In the genomic region with DNA sequence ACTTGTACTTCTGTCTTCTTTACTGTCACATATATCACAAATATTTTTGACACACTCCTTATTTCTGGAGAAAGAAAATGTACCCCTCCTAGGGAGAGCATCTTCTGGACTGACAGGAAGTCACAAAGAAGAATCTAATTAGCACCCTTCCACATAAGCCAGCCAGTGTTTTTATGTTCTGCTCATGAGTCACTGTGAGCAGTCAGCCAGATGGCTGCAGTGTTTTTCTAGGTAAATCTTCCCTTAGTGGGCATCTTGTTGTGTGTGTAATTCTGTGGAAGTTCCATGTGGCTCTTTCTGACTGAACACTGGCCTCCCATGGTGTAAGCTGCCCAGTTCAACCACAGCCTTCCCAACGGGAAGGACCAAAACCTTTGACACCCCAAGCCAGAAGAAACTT, we compare ENCODE assay signal across 18 mouse cellular contexts. TPM values are rescaled to one million over a fixed set of nuclear protein-coding genes. Genes with fewer than 3 reads are reported as not detected.
DNase-seq lines count a peak whose midpoint lies in the region; ATAC-seq lines count a peak whose summit lies in the region.
"Had no signal": no experiment of that assay in that cellular context is flagged by ENCODE, and none has a peak within 500 bp of the region (broad histone marks: within the 10 kb centered on the region; RNA-seq: fewer than 3 reads in every experiment).

No protein-coding gene starts in this region.

- no peak for ATAC-seq in megakaryocyte, adult 5-6 weeks (ENCODE audit: poor library complexity, severe bottlenecking)
- ATAC-seq: inflammation-experienced regulatory T-cells, adult 6 months had no signal

- DNase-seq in layer of hippocampus, adult 11-12 months (ENCODE audit: low spot score), result peak; percentile 28
- DNase-seq in layer of hippocampus, postnatal 14 days (ENCODE audit: low spot score in 2 of 2), result no peak
- peak; percentile 78 for DNase-seq in right cerebral cortex, adult 18-20 months
- DNase-seq in right cerebral cortex, postnatal 10 days (ENCODE audit: low spot score in 2 of 2), result no peak
- DNase-seq in frontal cortex, postnatal 36 days (ENCODE audit: low spot score in 2 of 2), result peak; percentile 50 to 67
- peak; percentile 30 to 61 for DNase-seq in right cerebral cortex, postnatal 36 days (ENCODE audit: low spot score in 2 of 2)
- DNase-seq: adrenal gland, adult 2 months; cerebellum, adult 9-11 months; kidney, adult 2 months; kidney, postnatal 14 days; lung, adult 18-20 months; lung, postnatal 14 days; midbrain, embryonic 14.5 days; thymus, postnatal 25 days had no signal

RNA-seq across cellular contexts. Expression of gene Mcm10, which starts 7.1 kb away (rescaled TPM):
- total RNA-seq in layer of hippocampus, postnatal 14 days (2021), result 1 to 10 TPM; 1.7 to 3.6 TPM
- 41.3 and 46.0 TPM in 2 replicates for total RNA-seq in megakaryocyte, adult 5-6 weeks (2015)
- total RNA-seq in megakaryocyte, adult 5-6 weeks (2017), result 63.7 and 64.7 TPM in 2 replicates

RNA-seq across cellular contexts. Expression of gene Ucma, which starts 43.8 kb away (rescaled TPM):
- 1 to 10 TPM; 2.8 to 3.1 TPM for total RNA-seq in layer of hippocampus, postnatal 14 days (2021)
- not detected in 2 replicates for total RNA-seq in megakaryocyte, adult 5-6 weeks (2015)
- not detected in 2 replicates for total RNA-seq in megakaryocyte, adult 5-6 weeks (2017)
- total RNA-seq: adrenal gland, adult 2 months; granulocyte monocyte progenitor cell, adult 5-6 weeks; liver, adult 2 months had no signal

RNA-seq across cellular contexts. Expression of gene Optn, which starts 44.1 kb away (rescaled TPM):
- total RNA-seq in layer of hippocampus, postnatal 14 days (2021), result 10 to 100 TPM; 17.5 to 17.6 TPM
- total RNA-seq in megakaryocyte, adult 5-6 weeks (2015), result 4.1 and 7.0 TPM in 2 replicates
- total RNA-seq in megakaryocyte, adult 5-6 weeks (2017), result 9.1 and 14.3 TPM in 2 replicates

Comparison
In these comparisons a context has a peak if more than half of its experiments do, and no peak if none do; other contexts are left out.
1. DNase-seq: peak in layer of hippocampus, adult 11-12 months (single experiment), right cerebral cortex, adult 18-20 months (single experiment), frontal cortex, postnatal 36 days (2 of 2) and right cerebral cortex, postnatal 36 days (2 of 2); none in layer of hippocampus, postnatal 14 days (0 of 2) and right cerebral cortex, postnatal 10 days (0 of 2).
2. RNA of gene Mcm10, which starts 7.1 kb away (total RNA-seq): 41.3 to 64.7 TPM in megakaryocyte, adult 5-6 weeks; 1.7 to 3.6 TPM in layer of hippocampus, postnatal 14 days; every median in the first group is over 4 times any median in the second.